Mouse (Mus musculus) intestine, embryonic 16.5 days (tissue): ENCODE measurements around the gene Fxyd3. TPM values are rescaled to one million over a fixed set of nuclear protein-coding genes. Genes with fewer than 3 reads are reported as not detected.

Experiments
- microRNA-seq: library from miRNA; unstranded; fragments of <30 nt; microRNA quantifications from one replicate; pipeline ENCODE4, GENCODE M21; 2016
- polyA plus RNA-seq: library from polyadenylated mRNA; unstranded; fragments of >200 nt; fragmentation: Nextera tagmentation; extraction: Ambion mirVana; gene quantifications from 2 replicates; pipeline ENCODE4 v1.2.1, GENCODE M21; 2015

Gene Fxyd3
- polyA plus RNA-seq, 1 experiment from 2014 or later = 73.7 TPM

Small RNAs within 50 kb of the gene (microRNA-seq; reads per million reads assigned to microRNA genes)
- not detected for gene Mir7050

Other genes with a start within 250 kb of the Fxyd3 start
- 0.78 TPM in 2 replicates for gene Ffar3, start 220.5 kb downstream of the Fxyd3 start, polyA plus RNA-seq
- 0.35 and 0.37 TPM in 2 replicates for gene Ffar1, start 215.1 kb downstream of the Fxyd3 start, polyA plus RNA-seq
- gene Cd22, start 196.4 kb downstream of the Fxyd3 start, polyA plus RNA-seq = 0.62 and 0.70 TPM in 2 replicates
- 0.31 TPM in 2 replicates for gene Mag, start 161.8 kb downstream of the Fxyd3 start, polyA plus RNA-seq
- not detected in 2 replicates for gene Hamp2, start 152.0 kb downstream of the Fxyd3 start, polyA plus RNA-seq
- gene Hamp, start 132.7 kb downstream of the Fxyd3 start, polyA plus RNA-seq = not detected in 2 replicates
- 12.9 and 13.3 TPM in 2 replicates for gene Usf2, start 119.9 kb downstream of the Fxyd3 start, polyA plus RNA-seq
- gene Lsr, start 103.2 kb downstream of the Fxyd3 start, polyA plus RNA-seq = 164 and 166 TPM in 2 replicates
- 12.8 and 13.7 TPM in 2 replicates for gene Fam187b, start 102.9 kb downstream of the Fxyd3 start, polyA plus RNA-seq
- 22.5 and 26.9 TPM in 2 replicates for gene Fxyd5, start 34.2 kb downstream of the Fxyd3 start, polyA plus RNA-seq
- 20.1 and 22.0 TPM in 2 replicates for gene Fxyd7, start 25.2 kb downstream of the Fxyd3 start, polyA plus RNA-seq
- gene Fxyd1, start 19.5 kb downstream of the Fxyd3 start, polyA plus RNA-seq = 62.6 and 71.9 TPM in 2 replicates
- 0.83 and 1.4 TPM in 2 replicates for gene Lgi4, start 17.4 kb downstream of the Fxyd3 start, polyA plus RNA-seq
- 66.4 and 73.6 TPM in 2 replicates for gene Hpn, start 38.6 kb upstream of the Fxyd3 start, polyA plus RNA-seq
- 0.16 and 1.0 TPM in 2 replicates for gene Scn1b, start 50.3 kb upstream of the Fxyd3 start, polyA plus RNA-seq
- 38.5 and 39.7 TPM in 2 replicates for gene Gramd1a, start 79.2 kb upstream of the Fxyd3 start, polyA plus RNA-seq
- gene Scgb2b2, start 213.8 kb upstream of the Fxyd3 start, polyA plus RNA-seq = not detected in 2 replicates
- gene Scgb1b2, start 215.1 kb upstream of the Fxyd3 start, polyA plus RNA-seq = not detected in 2 replicates